Mouse (Mus musculus) hindbrain, embryonic 13.5 days (tissue): ENCODE results near the gene Evi2. TPM values are rescaled to one million over a fixed set of nuclear protein-coding genes. Genes with fewer than 3 reads are reported as not detected.

ENCODE experiments used
- ATAC-seq: fragments of 200-750 bp; cut with Nextera tagmentation; 2 replicates; pipeline ENCODE4 v1.8.0; 2017; ENCODE audit warnings: moderate TSS enrichment; ENCODE audit not compliant: low FRiP score
- H3K27ac ChIP-seq: fragments of 300-500 bp; sonication (generic); 2 replicates; pipeline ENCODE4 v1.5.1; 2015; ENCODE audit warnings: inconsistent platforms, mild to moderate bottlenecking, moderate library complexity
- H3K27me3 ChIP-seq: fragments of 300-500 bp; sonication (generic); 2 replicates; pipeline ENCODE4 v1.6.1; 2015; ENCODE audit warnings: mild to moderate bottlenecking, inconsistent platforms
- H3K36me3 ChIP-seq: fragments of 300-500 bp; sonication (generic); 2 replicates; pipeline ENCODE4 v1.6.1; 2015; ENCODE audit warnings: mild to moderate bottlenecking, inconsistent platforms
- H3K4me1 ChIP-seq: fragments of 300-500 bp; sonication (generic); replicated peaks from 2 replicates; pipeline ENCODE4 v1.6.1; 2015; ENCODE audit warnings: inconsistent platforms
- H3K4me2 ChIP-seq: fragments of 300-500 bp; sonication (generic); 2 replicates; pipeline ENCODE4 v1.6.1; 2015; ENCODE audit warnings: inconsistent platforms, mild to moderate bottlenecking, moderate library complexity
- H3K4me3 ChIP-seq: fragments of 300-500 bp; sonication (generic); 2 replicates; pipeline ENCODE4 v1.5.1; 2015; ENCODE audit warnings: mild to moderate bottlenecking, inconsistent platforms
- H3K9ac ChIP-seq: fragments of 300-500 bp; sonication (generic); 2 replicates; pipeline ENCODE4 v1.6.1; 2015; ENCODE audit warnings: mild to moderate bottlenecking, inconsistent platforms
- H3K9me3 ChIP-seq: fragments of 300-500 bp; sonication (generic); 2 replicates; pipeline ENCODE4 v1.6.1; 2016; ENCODE audit warnings: inconsistent platforms
- WGBS: fragments of 180-500 bp; shearing (Covaris S2); methylation state at CpG from one replicate; pipeline ENCODE4 v1.1.7; 2015; 5-methylcytosine and 5-hydroxymethylcytosine counted together
- polyA plus RNA-seq: library from polyadenylated mRNA; unstranded; fragments of >200 nt; fragmentation: Nextera tagmentation; extraction: Ambion mirVana; gene quantifications from 2 replicates; pipeline ENCODE4 v1.2.1, GENCODE M21; 2015

The Evi2 gene
- polyA plus RNA-seq, 1 experiment from 2014 or later = 0.75 TPM

GRCm38 (mm10) chr11:79533950-79534690 is 3.7 kb upstream of the Evi2 start:
- ATAC-seq = no peak
- H3K4me1 ChIP-seq = no peaks in the 10 kb centered on the region; the same call in 1 of the 2 replicates
- no peaks in the 10 kb centered on the region for H3K27me3 ChIP-seq
- no peak overlapping the region for H3K27ac ChIP-seq
- no peaks in the 10 kb centered on the region for H3K9me3 ChIP-seq
- no peak overlapping the region for H3K4me2 ChIP-seq
- H3K36me3 ChIP-seq = peaks cover 20% of the 10 kb centered on the region
- 88% methylated on average over 8 of the region's 8 CpGs for WGBS
- no peak overlapping the region for H3K9ac ChIP-seq
- no peak overlapping the region for H3K4me3 ChIP-seq

GRCm38 (mm10) chr11:79533311-79533710 is 2.9 kb upstream of the Evi2 start:
- WGBS = 93% methylated on average over 6 of the region's 6 CpGs
- peaks cover 25% of the 10 kb centered on the region for H3K36me3 ChIP-seq
- no peak for ATAC-seq

GRCm38 (mm10) chr11:79531485-79531884 is 1.1 kb upstream of the Evi2 start:
- H3K4me1 ChIP-seq = no peaks in the 10 kb centered on the region; the same call in 1 of the 2 replicates
- WGBS = 94% methylated on average over 4 of the region's 4 CpGs
- no peaks in the 10 kb centered on the region for H3K27me3 ChIP-seq
- H3K4me3 ChIP-seq = no peak overlapping the region
- ATAC-seq = no peak
- H3K4me2 ChIP-seq = no peak overlapping the region
- H3K9ac ChIP-seq = no peak overlapping the region
- H3K27ac ChIP-seq = no peak overlapping the region
- H3K9me3 ChIP-seq = no peaks in the 10 kb centered on the region
- peaks cover 20% of the 10 kb centered on the region for H3K36me3 ChIP-seq

More at GRCm38 (mm10) chr11:79533311-79533710, 2.9 kb upstream of the Evi2 start:
- Histone ChIP-seq H3K4me3 (no peak overlapping the region), H3K9me3 (no peaks in the 10 kb centered on the region), H3K4me2 (no peak overlapping the region), H3K9ac (no peak overlapping the region), H3K27ac (no peak overlapping the region), H3K27me3 (no peaks in the 10 kb centered on the region), H3K4me1 (no peaks in the 10 kb centered on the region; the same call in 1 of the 2 replicates)

GRCm38 (mm10) chr11:79530774-79531173 is 385 bp upstream of the Evi2 start:
- ATAC-seq = no peak
- no peaks in the 10 kb centered on the region; the same call in 1 of the 2 replicates for H3K4me1 ChIP-seq
- no peak overlapping the region for H3K9ac ChIP-seq
- no peak overlapping the region for H3K27ac ChIP-seq
- WGBS = 96% methylated on average over 11 of the region's 11 CpGs
- no peak overlapping the region for H3K4me3 ChIP-seq
- peaks cover 18% of the 10 kb centered on the region for H3K36me3 ChIP-seq
- no peak overlapping the region for H3K4me2 ChIP-seq
- no peaks in the 10 kb centered on the region for H3K27me3 ChIP-seq
- H3K9me3 ChIP-seq = no peaks in the 10 kb centered on the region

- Histone ChIP-seq H3K9me3 (no peaks in the 10 kb centered on the region), H3K27ac (no peak overlapping the region), H3K4me3 (no peak overlapping the region), H3K27me3 (no peaks in the 10 kb centered on the region), H3K9ac (no peak overlapping the region), H3K4me2 (no peak overlapping the region), H3K4me1 (no peaks in the 10 kb centered on the region; the same call in 1 of the 2 replicates), H3K36me3 (peaks cover 18% of the 10 kb centered on the region)
- WGBS = 72% methylated on average over 2 of the region's 2 CpGs
- no peak for ATAC-seq
Measured at GRCm38 (mm10) chr11:79529736-79530135, 653 bp downstream of the Evi2 start.

GRCm38 (mm10) chr11:79529226-79529625 is 1.2 kb downstream of the Evi2 start:
- no peaks in the 10 kb centered on the region; the same call in 1 of the 2 replicates for H3K4me1 ChIP-seq
- WGBS = 98% methylated on average over 6 of the region's 6 CpGs

GRCm38 (mm10) chr11:79528601-79529000 is 1.8 kb downstream of the Evi2 start:
- H3K4me3 ChIP-seq = no peak overlapping the region
- no peak overlapping the region for H3K9ac ChIP-seq
- no peaks in the 10 kb centered on the region for H3K9me3 ChIP-seq
- ATAC-seq = no peak
- no peaks in the 10 kb centered on the region for H3K4me1 ChIP-seq
- H3K27me3 ChIP-seq = no peaks in the 10 kb centered on the region
- H3K27ac ChIP-seq = no peak overlapping the region
- 95% methylated on average over 3 of the region's 3 CpGs for WGBS
- peaks cover 18% of the 10 kb centered on the region for H3K36me3 ChIP-seq
- no peak overlapping the region for H3K4me2 ChIP-seq

More at GRCm38 (mm10) chr11:79529226-79529625, 1.2 kb downstream of the Evi2 start:
- peaks cover 18% of the 10 kb centered on the region for H3K36me3 ChIP-seq
- H3K4me2 ChIP-seq = no peak overlapping the region
- no peaks in the 10 kb centered on the region for H3K27me3 ChIP-seq
- no peak overlapping the region for H3K9ac ChIP-seq
- no peak overlapping the region for H3K4me3 ChIP-seq
- ATAC-seq = no peak
- H3K9me3 ChIP-seq = no peaks in the 10 kb centered on the region
- no peak overlapping the region for H3K27ac ChIP-seq

GRCm38 (mm10) chr11:79527739-79528384 is 2.5 kb downstream of the Evi2 start:
- Histone ChIP-seq H3K4me3 (no peak overlapping the region), H3K27me3 (no peaks in the 10 kb centered on the region), H3K9me3 (no peaks in the 10 kb centered on the region), H3K9ac (no peak overlapping the region), H3K36me3 (peaks cover 18% of the 10 kb centered on the region), H3K4me1 (no peaks in the 10 kb centered on the region), H3K27ac (no peak overlapping the region), H3K4me2 (no peak overlapping the region)
- ATAC-seq = no peak
- 90% methylated on average over 5 of the region's 5 CpGs for WGBS

GRCm38 (mm10) chr11:79527015-79527738 is 3.2 kb downstream of the Evi2 start:
- H3K9me3 ChIP-seq = no peaks in the 10 kb centered on the region
- no peak overlapping the region for H3K27ac ChIP-seq
- 82% methylated on average over 15 of the region's 15 CpGs for WGBS
- H3K4me3 ChIP-seq = no peak overlapping the region
- H3K4me1 ChIP-seq = no peaks in the 10 kb centered on the region
- no peak for ATAC-seq
- H3K9ac ChIP-seq = no peak overlapping the region
- no peaks in the 10 kb centered on the region for H3K27me3 ChIP-seq
- H3K36me3 ChIP-seq = peaks cover 18% of the 10 kb centered on the region
- no peak overlapping the region for H3K4me2 ChIP-seq

- no peak for ATAC-seq
- 98% methylated on average over 3 of the region's 3 CpGs for WGBS
- Histone ChIP-seq H3K27me3 (no peaks in the 10 kb centered on the region), H3K4me2 (no peak overlapping the region), H3K27ac (no peak overlapping the region), H3K4me1 (no peaks in the 10 kb centered on the region), H3K9ac (no peak overlapping the region), H3K36me3 (peaks cover 18% of the 10 kb centered on the region), H3K9me3 (no peaks in the 10 kb centered on the region), H3K4me3 (no peak overlapping the region)
Measured at GRCm38 (mm10) chr11:79526549-79526948, 3.8 kb downstream of the Evi2 start.

- no peaks in the 10 kb centered on the region for H3K9me3 ChIP-seq
- WGBS = 88% methylated on average over 1 of the region's 1 CpGs
- no peak overlapping the region for H3K9ac ChIP-seq
- H3K27ac ChIP-seq = 0 out of 2 replicates have a peak overlapping the region, but pooled peaks have one; percentile 26
- no peaks in the 10 kb centered on the region for H3K27me3 ChIP-seq
- no peak for ATAC-seq
- H3K4me3 ChIP-seq = no peak overlapping the region
- H3K4me2 ChIP-seq = no peak overlapping the region
- peaks cover 14% of the 10 kb centered on the region for H3K36me3 ChIP-seq
- H3K4me1 ChIP-seq = no peaks in the 10 kb centered on the region
Measured at GRCm38 (mm10) chr11:79524310-79524575, 6.1 kb downstream of the Evi2 start.

GRCm38 (mm10) chr11:79523560-79524309 is 6.7 kb downstream of the Evi2 start, which contains the start of gene Evi2b:
Gene Evi2b (minus strand): TSS chr11:79523762.
- Histone ChIP-seq H3K4me3 (no peak within 1 kb of the TSS), H3K27ac (0 out of 2 replicates have a peak within 1 kb of the TSS, but pooled peaks have one; percentile 26), H3K9ac (no peak within 1 kb of the TSS), H3K4me1 (no peaks in the 10 kb centered on the region), H3K9me3 (no peaks in the 10 kb centered on the region), H3K27me3 (no peaks in the 10 kb centered on the region), H3K36me3 (peaks cover 13% of the 10 kb centered on the region), H3K4me2 (no peak within 1 kb of the TSS)
- WGBS = 90% methylated on average over 10 of the region's 10 CpGs
- ATAC-seq = no peak
